Mouse (Mus musculus) stomach, postnatal 0 days (tissue): Measurements from ENCODE around the gene Samd8. TPM values are rescaled to one million over a fixed set of nuclear protein-coding genes. Genes with fewer than 3 reads are reported as not detected.

Experiments used
- ATAC-seq: fragments of 200-750 bp; cut with Nextera tagmentation; 2 replicates; pipeline ENCODE4 v1.8.0; 2017; ENCODE audit not compliant: low FRiP score, low TSS enrichment
- DNase-seq: peaks from one replicate; pipeline ENCODE4 v3.0.0-alpha.2; 2016; ENCODE audit warnings: low spot score
- H3K27ac ChIP-seq: fragments of 300-500 bp; sonication (generic); replicated peaks from 2 replicates; pipeline ENCODE4 v1.5.1; 2014; ENCODE audit warnings: mild to moderate bottlenecking, control low read depth
- H3K27me3 ChIP-seq: fragments of 300-500 bp; sonication (generic); 2 replicates; pipeline ENCODE4 v1.6.1; 2014; ENCODE audit warnings: low read length; ENCODE audit not compliant: control insufficient read depth, insufficient read depth
- H3K36me3 ChIP-seq: fragments of 300-500 bp; sonication (generic); 2 replicates; pipeline ENCODE4 v1.6.1; 2014; ENCODE audit warnings: low read length, mixed read lengths; ENCODE audit not compliant: control insufficient read depth, insufficient read depth
- H3K4me1 ChIP-seq: fragments of 300-500 bp; sonication (generic); replicated peaks from 2 replicates; pipeline ENCODE4 v1.6.1; 2014; ENCODE audit warnings: antibody characterized with exemption; ENCODE audit not compliant: control insufficient read depth, insufficient read depth
- H3K4me2 ChIP-seq: fragments of 300-500 bp; sonication (generic); replicated peaks from 2 replicates; pipeline ENCODE4 v1.6.1; 2014; ENCODE audit warnings: low read depth, mild to moderate bottlenecking, control low read depth, moderate library complexity
- H3K4me3 ChIP-seq: fragments of 300-500 bp; sonication (generic); 2 replicates; pipeline ENCODE4 v1.5.1; 2014; ENCODE audit warnings: low read depth, low read length, control low read depth
- H3K9ac ChIP-seq: fragments of 300-500 bp; sonication (generic); 2 replicates; pipeline ENCODE4 v1.6.1; 2014; ENCODE audit warnings: mild to moderate bottlenecking, low read length, control low read depth, mixed read lengths
- H3K9me3 ChIP-seq: fragments of 300-500 bp; sonication (generic); 2 replicates; pipeline ENCODE4 v1.6.1; 2016; ENCODE audit warnings: low read length; ENCODE audit not compliant: control insufficient read depth
- CTCF ChIP-seq: IDR thresholded peaks from 2 replicates; pipeline ENCODE4 v1.5.1; 2016; ENCODE audit warnings: antibody characterized with exemption, low read depth, mild to moderate bottlenecking, moderate library complexity
- EP300 ChIP-seq: optimal IDR thresholded peaks from 2 replicates; pipeline ENCODE3; 2016; ENCODE audit warnings: antibody characterized with exemption
- WGBS: fragments of 180-500 bp; shearing (Covaris S2); extraction: QIAGEN DNeasy Blood & Tissue Kit; methylation state at CpG from one replicate; pipeline ENCODE4 v1.1.7; 2014; 5-methylcytosine and 5-hydroxymethylcytosine counted together
- polyA plus RNA-seq: library from polyadenylated mRNA; unstranded; fragments of >200 nt; fragmentation: Nextera tagmentation; extraction: Ambion mirVana; gene quantifications from 2 replicates; pipeline ENCODE4 v1.2.1, GENCODE M21; 2015

The Samd8 gene
- 15.3 and 15.9 TPM in 2 replicates for polyA plus RNA-seq

DNA sequence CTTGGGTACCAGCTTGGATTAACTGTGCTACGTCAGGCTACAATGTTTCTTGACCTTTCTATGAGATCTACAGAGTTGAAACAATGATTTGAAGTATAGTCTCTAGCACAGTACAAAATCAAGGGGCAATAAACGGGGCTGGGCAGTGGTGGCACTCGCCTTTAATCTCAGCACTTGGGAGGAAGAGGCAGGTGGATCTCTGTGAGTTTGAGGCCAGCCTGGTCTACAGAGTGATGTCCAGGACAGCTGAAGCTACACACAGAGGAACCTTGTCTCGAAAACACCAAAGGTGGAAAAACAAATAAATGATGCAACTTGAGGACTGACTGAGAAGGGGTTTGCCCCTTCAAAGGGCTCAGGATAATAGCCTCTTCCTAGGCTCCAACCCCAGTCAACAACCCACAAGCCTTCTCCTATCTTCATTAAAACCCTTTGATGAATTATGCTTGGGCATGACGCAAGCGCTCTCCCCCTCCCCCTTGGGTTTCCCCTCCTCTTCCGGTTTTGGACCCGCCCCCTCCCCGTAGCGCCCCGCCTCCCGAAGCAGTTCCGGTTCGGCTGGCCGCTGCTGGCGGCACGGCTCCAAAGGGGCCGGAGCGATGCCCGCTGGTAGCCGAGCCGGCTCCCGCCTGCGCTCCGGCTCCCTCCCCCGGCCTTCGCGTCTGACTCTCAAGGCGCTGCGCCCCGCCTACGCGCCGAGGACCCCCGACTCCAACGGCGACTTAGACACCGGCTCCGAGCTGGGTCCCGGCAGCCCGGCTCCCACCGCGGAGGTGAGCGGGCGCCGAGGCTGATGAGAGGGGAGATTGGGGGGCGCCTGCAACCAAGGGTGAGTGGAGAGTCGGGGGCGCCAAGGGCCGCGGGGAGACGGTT, at the start of gene Samd8:
TSS of gene Samd8 (plus strand) at position 524 of the 873 bp plus-strand sequence.
- TF ChIP-seq EP300 (no peak), CTCF (0 out of 2 replicates have a peak, but pooled peaks have one; percentile 1)
- 7% methylated on average over 49 of the region's 52 CpGs for WGBS

DNA sequence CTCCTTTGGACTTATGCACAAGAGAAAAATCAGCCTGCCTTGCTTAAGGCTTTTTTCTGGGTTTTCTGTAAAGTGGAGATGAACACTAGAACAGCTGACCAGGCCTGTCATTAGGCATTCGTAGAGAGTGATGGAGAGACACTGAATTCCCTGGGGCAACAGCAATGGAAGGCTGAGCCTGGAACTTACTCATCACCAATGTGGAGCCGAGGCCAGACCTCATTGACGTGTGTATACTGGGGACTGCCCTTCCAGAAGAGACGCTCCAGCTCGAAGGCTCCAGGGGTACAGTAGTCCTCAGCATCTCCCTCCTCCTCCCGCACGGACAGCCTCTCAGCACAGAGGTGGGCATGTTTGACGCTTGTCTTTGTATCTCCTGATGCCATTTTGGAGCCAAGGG, 47.6 kb upstream of the Samd8 start:
- ATAC-seq (no peak), DNase-seq (no peak)
- no peak overlapping the region for H3K4me2 ChIP-seq
- no peaks in the 10 kb centered on the region for H3K9me3 ChIP-seq
- no peaks in the 10 kb centered on the region for H3K27me3 ChIP-seq
- no peaks in the 10 kb centered on the region for H3K36me3 ChIP-seq
- TF ChIP-seq EP300 (no peak), CTCF (no peak)
- H3K9ac ChIP-seq: no peak overlapping the region
- 94% methylated on average over 8 of the region's 8 CpGs for WGBS
- no peak overlapping the region for H3K27ac ChIP-seq
- H3K4me3 ChIP-seq: no peak overlapping the region
- H3K4me1 ChIP-seq: 0 out of 2 replicates have a peak, but pooled peaks cover 3% of the 10 kb centered on the region

More for the DNA sequence above, at the start of gene Samd8:
- Histone ChIP-seq H3K4me3 (peak within 1 kb of the TSS; percentile 99), H3K4me2 (peak within 1 kb of the TSS; percentile 72), H3K9me3 (no peaks in the 10 kb centered on the region), H3K27ac (peak within 1 kb of the TSS; percentile 93), H3K9ac (peak within 1 kb of the TSS; percentile 94), H3K4me1 (no peaks in the 10 kb centered on the region), H3K36me3 (no peaks in the 10 kb centered on the region), H3K27me3 (no peaks in the 10 kb centered on the region)
- ATAC-seq (peak; percentile 85), DNase-seq (peak; percentile 92)

DNA sequence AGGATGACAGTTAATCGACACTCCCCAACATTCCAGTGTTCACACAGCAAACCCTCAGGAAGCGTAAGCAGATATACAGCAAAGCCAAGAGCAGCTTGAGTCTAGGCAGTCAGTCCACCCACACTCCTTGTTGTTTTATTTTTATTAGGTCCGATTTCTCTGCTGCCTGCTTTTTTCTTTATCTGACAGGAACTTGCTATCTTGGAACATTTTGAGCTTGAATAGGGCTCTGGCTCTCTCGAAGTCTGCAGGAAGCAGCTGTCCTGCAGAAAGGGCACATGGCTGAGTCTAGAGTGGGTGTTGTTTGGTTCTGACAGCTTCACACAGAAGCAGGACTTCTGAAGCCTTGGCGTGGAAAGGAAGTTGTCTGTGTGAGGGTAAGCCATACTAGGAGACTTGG, 47.1 kb upstream of the Samd8 start:
- ATAC-seq: no peak
- DNase-seq: no peak
- WGBS: 60% methylated on average over 5 of the region's 5 CpGs

DNA sequence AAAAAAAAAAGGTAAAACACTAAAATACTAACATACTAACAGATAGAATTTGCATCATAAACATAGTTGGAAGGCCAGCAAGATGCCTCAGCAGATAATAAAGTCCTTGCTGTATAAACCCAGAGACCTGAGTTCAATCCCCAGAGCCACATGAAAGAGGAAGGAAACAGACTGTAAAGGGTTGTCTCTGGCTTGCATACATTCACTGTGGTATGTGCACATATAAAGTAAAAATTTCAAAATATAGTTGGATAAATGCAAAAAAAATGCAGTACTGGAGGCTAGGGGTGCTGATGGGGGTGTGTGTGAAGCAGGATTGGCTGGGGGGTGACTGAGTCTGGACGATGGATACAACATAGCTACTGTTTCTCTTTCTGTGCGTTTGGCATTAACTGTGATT, 44.9 kb upstream of the Samd8 start:
- ATAC-seq: no peak
- WGBS: 74% methylated on average over 2 of the region's 2 CpGs
- H3K4me2 ChIP-seq: no peak overlapping the region

More for the DNA sequence above, 47.1 kb upstream of the Samd8 start:
- Histone ChIP-seq H3K36me3 (no peaks in the 10 kb centered on the region), H3K9me3 (no peaks in the 10 kb centered on the region), H3K27me3 (no peaks in the 10 kb centered on the region), H3K4me1 (0 out of 2 replicates have a peak, but pooled peaks cover 3% of the 10 kb centered on the region), H3K4me2 (no peak overlapping the region), H3K4me3 (no peak overlapping the region), H3K9ac (no peak overlapping the region), H3K27ac (no peak overlapping the region)
- no peak for TF ChIP-seq CTCF
- no peak for TF ChIP-seq EP300

DNA sequence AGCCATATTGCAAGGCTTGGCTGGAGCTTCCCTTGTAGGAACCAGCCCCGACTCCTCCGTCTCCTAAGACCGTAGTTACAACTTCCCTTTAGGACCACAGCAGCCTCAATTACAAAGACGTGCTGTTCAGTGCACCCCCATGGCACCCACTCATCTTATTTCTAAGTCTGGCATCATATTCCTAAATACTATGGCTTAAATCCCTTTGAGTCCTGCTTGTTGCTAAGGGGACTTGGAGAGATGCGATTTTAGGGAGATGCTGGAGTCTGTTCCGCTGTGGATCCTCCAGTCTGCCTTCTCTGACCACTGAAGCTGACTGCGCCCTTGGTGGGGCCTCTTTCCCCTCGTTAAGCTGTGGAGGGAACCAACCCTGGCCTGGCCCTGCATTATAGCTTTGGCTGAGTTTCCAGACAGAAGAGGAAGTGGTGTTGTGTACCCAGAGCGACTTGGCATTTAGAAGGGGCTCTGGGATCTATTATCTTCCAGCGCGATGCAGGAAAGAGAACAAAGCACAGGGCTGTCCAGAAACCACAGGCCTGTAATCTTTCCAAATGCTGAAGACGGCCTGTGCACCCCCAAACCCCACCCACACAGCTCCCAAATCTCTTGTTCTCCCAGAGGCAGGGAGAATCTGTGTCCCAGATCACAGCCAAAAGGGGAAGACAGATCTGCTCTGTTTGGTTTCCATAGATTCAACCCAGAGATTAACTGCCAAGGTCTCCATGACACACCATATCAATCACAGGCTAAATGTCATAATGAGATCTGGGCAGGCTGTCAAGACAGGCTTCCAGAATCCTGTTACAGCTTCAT, 43.4 kb upstream of the Samd8 start:
- ATAC-seq (peak; percentile 80; the same call in 1 of the 2 replicates), DNase-seq (peak; percentile 41)
- H3K4me2 ChIP-seq: no peak overlapping the region
- peak overlapping the region; percentile 76 for H3K27ac ChIP-seq
- no peak overlapping the region for H3K9ac ChIP-seq
- no peaks in the 10 kb centered on the region for H3K27me3 ChIP-seq
- H3K4me3 ChIP-seq: no peak overlapping the region
- 0 out of 2 replicates have a peak, but pooled peaks cover 3% of the 10 kb centered on the region for H3K4me1 ChIP-seq
- WGBS: 42% methylated on average over 12 of the region's 12 CpGs
- no peaks in the 10 kb centered on the region for H3K36me3 ChIP-seq
- no peaks in the 10 kb centered on the region for H3K9me3 ChIP-seq
- no peak for TF ChIP-seq CTCF
- TF ChIP-seq EP300: no peak

More for the DNA sequence above, 44.9 kb upstream of the Samd8 start:
- H3K27ac ChIP-seq: no peak overlapping the region
- no peak overlapping the region for H3K9ac ChIP-seq
- H3K9me3 ChIP-seq: no peaks in the 10 kb centered on the region
- H3K4me1 ChIP-seq: 0 out of 2 replicates have a peak, but pooled peaks cover 3% of the 10 kb centered on the region
- no peak overlapping the region for H3K4me3 ChIP-seq
- no peak for TF ChIP-seq CTCF
- no peak for DNase-seq
- H3K36me3 ChIP-seq: no peaks in the 10 kb centered on the region
- H3K27me3 ChIP-seq: no peaks in the 10 kb centered on the region
